Mouse (Mus musculus): ENCODE data around the gene Ms4a15. TPM values are rescaled to one million over a fixed set of nuclear protein-coding genes. Genes with fewer than 3 reads are reported as not detected.
A peak's percentile ranks its signal among the peaks of the same experiment; 100 is the strongest.

Ms4a15 gene
- total and polyA plus RNA-seq, 3 experiments, result 0.37 TPM; not detected in 2

DNA sequence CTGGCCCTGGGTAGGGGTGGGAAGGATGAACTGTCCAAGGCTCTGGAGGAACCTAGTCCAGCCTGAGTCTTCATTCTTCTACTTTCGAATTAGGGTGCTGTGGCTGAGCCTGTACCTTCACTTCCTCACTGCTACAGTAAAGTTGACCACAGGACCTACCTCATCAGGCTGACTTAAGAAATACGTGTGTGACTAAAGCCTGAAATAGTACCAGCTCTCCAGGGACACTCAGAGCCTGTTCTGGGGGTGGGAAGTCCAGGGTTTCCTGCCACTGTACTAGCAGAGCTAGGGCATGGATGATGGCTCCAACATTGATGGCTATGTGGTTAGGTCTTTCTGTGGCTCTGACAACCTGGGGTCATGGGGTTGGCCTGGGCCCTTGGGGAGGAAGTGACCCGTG, 49.1 kb downstream of the Ms4a15 start:
- Histone ChIP-seq H3K9ac (ENCODE audit: insufficient read depth, low read depth) (no peak overlapping the region), H3K79me2 (replicated peaks; ENCODE audit: control insufficient read depth, extremely low read depth, insufficient read depth, poor library complexity, severe bottlenecking) (peaks cover 30% of the 10 kb centered on the region), H3K9me3 (replicated peaks; ENCODE audit: low read length) (peaks cover 3% of the 10 kb centered on the region), H3K27me3 (replicated peaks) (no peaks in the 10 kb centered on the region), H3K27ac (ENCODE audit: insufficient read depth, low read depth) (peak overlapping the region; percentile 6; the same call in 1 of the 2 replicates), H3K4me1 (ENCODE audit: control insufficient read depth in 1 of 2, insufficient read depth in 2 of 2) (peaks cover 21 to 44% of the 10 kb centered on the region in 2 experiments), H3K4me2 (ENCODE audit: insufficient read depth, low read depth, poor library complexity, severe bottlenecking) (no peak overlapping the region), H3K36me3 (replicated peaks in 1 of 2; ENCODE audit: control insufficient read depth in 1 of 2, insufficient read depth in 1 of 2, low read length in 1 of 2) (peaks cover 50 to 74% of the 10 kb centered on the region in 2 experiments), H3K4me3 (replicated peaks in 1 of 3; ENCODE audit: low read depth in 2 of 3, low read length in 2 of 3, poor library complexity in 1 of 3) (no peak overlapping the region)
- peak; percentile 68 for DNase-seq (ENCODE audit: extremely low read depth)
- in situ Hi-C loops (cut with MboI; ENCODE audit: low pct_ligation_motif_present, low pct_unique_long_range_greater_than_20kb, low sequenced_read_pairs) (no loop called here), dilution Hi-C loops (cut with MboI; ENCODE audit: extremely low pct_ligation_motif_present, extremely low pct_unique_long_range_greater_than_20kb, low sequenced_read_pairs) (no loop called here)
- TF ChIP-seq ETS1 (conservative IDR thresholded peaks at IDR 0.05; ENCODE audit: low read depth, low read length) (peak; percentile 64; the same call in 1 of the 2 replicates), MYC (IDR thresholded peaks at IDR 0.05; ENCODE audit: low read depth, low read length) (no peak), RCOR1 (conservative IDR thresholded peaks at IDR 0.05; ENCODE audit: low read depth, low read length) (no peak), EP300 (IDR thresholded peaks at IDR 0.05; ENCODE audit: low read length) (0 out of 2 replicates have a peak, but pooled peaks have one; percentile 42), MEF2A (IDR thresholded peaks at IDR 0.05; ENCODE audit: borderline replicate concordance, low read depth, low read length) (peak; percentile 64), BHLHE40 (IDR thresholded peaks at IDR 0.05; ENCODE audit: low read depth, low read length) (peak; percentile 72)

DNA sequence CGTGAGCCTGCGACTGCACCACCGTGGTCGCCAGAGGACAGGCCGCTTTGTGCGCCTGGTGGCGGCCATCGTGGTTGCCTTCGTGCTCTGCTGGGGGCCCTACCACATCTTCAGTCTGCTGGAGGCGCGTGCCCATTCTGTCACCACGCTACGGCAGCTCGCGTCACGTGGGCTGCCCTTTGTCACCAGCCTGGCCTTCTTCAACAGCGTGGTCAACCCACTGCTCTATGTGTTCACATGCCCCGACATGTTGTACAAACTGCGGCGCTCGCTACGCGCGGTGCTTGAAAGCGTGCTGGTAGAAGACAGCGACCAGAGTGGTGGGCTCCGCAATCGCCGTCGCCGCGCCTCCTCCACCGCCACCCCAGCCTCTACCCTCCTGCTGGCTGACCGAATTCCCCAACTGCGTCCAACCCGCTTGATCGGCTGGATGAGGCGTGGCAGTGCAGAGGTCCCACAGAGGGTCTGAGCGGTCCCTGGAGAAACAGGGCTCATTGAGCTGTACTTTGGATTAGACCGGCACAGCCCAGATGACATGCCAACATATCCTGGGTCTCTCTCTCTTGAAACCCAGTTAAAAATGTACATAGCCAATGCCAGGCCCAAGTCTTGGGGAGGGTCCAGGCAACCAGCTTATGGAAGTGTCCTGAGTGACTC, 52.1 kb downstream of the Ms4a15 start:
- Histone ChIP-seq H3K79me2 (replicated peaks; ENCODE audit: control insufficient read depth, extremely low read depth, insufficient read depth, poor library complexity, severe bottlenecking) (peaks cover 1% of the 10 kb centered on the region; the same call in 1 of the 2 replicates), H3K4me1 (ENCODE audit: control insufficient read depth in 1 of 2, insufficient read depth in 2 of 2) (peaks cover 12 to 26% of the 10 kb centered on the region in 2 experiments), H3K9ac (ENCODE audit: insufficient read depth, low read depth) (no peak overlapping the region), H3K27ac (ENCODE audit: insufficient read depth, low read depth) (no peak overlapping the region), H3K4me2 (ENCODE audit: insufficient read depth, low read depth, poor library complexity, severe bottlenecking) (no peak overlapping the region), H3K36me3 (replicated peaks in 1 of 2; ENCODE audit: control insufficient read depth in 1 of 2, insufficient read depth in 1 of 2, low read length in 1 of 2) (peaks cover 50 to 59% of the 10 kb centered on the region in 2 experiments), H3K9me3 (replicated peaks; ENCODE audit: low read length) (peaks cover 6% of the 10 kb centered on the region), H3K4me3 (replicated peaks in 1 of 3; ENCODE audit: low read depth in 2 of 3, low read length in 2 of 3, poor library complexity in 1 of 3) (no peak overlapping the region), H3K27me3 (replicated peaks) (no peaks in the 10 kb centered on the region)
- in situ Hi-C loops (cut with MboI; ENCODE audit: low pct_ligation_motif_present, low pct_unique_long_range_greater_than_20kb, low sequenced_read_pairs) (no loop called here), dilution Hi-C loops (cut with MboI; ENCODE audit: extremely low pct_ligation_motif_present, extremely low pct_unique_long_range_greater_than_20kb, low sequenced_read_pairs) (no loop called here)
- no peak for DNase-seq (ENCODE audit: extremely low read depth)
- TF ChIP-seq BHLHE40 (IDR thresholded peaks at IDR 0.05; ENCODE audit: low read depth, low read length), result no peak
- no peak for TF ChIP-seq ELF1 (IDR thresholded peaks at IDR 0.05; ENCODE audit: low read depth, low read length)
- TF ChIP-seq POLR2AphosphoS2 (IDR thresholded peaks at IDR 0.05; ENCODE audit: low read depth, low read length), result peak; percentile 76; the same call in 1 of the 2 replicates

DNA sequence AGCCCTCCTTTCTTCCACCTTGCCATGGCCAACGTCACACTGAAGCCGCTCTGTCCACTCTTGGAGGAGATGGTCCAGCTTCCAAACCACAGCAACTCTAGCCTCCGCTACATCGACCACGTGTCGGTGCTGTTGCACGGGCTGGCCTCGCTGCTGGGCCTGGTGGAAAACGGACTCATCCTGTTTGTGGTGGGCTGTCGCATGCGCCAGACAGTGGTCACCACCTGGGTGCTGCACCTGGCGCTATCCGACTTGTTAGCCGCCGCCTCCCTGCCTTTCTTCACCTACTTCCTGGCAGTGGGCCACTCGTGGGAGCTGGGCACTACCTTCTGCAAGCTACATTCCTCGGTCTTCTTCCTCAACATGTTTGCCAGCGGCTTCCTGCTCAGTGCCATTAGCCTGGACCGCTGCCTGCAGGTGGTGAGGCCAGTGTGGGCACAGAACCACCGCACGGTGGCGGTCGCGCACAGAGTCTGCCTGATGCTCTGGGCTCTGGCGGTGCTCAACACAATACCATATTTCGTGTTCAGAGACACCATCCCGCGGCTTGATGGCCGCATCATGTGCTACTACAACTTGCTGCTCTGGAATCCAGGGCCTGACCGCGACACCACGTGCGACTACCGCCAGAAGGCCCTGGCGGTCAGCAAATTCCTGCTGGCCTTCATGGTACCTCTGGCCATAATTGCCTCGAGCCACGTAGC, 52.8 kb downstream of the Ms4a15 start:
- H3K4me2 ChIP-seq (ENCODE audit: insufficient read depth, low read depth, poor library complexity, severe bottlenecking), result no peak overlapping the region
- H3K79me2 ChIP-seq (replicated peaks; ENCODE audit: control insufficient read depth, extremely low read depth, insufficient read depth, poor library complexity, severe bottlenecking), result no peaks in the 10 kb centered on the region; the same call in 1 of the 2 replicates
- H3K36me3 ChIP-seq (replicated peaks in 1 of 2; ENCODE audit: control insufficient read depth in 1 of 2, insufficient read depth in 1 of 2, low read length in 1 of 2), result peaks cover 50 to 55% of the 10 kb centered on the region in 2 experiments
- dilution Hi-C loops (cut with MboI; ENCODE audit: extremely low pct_ligation_motif_present, extremely low pct_unique_long_range_greater_than_20kb, low sequenced_read_pairs), result no loop called here
- TF ChIP-seq BHLHE40 (IDR thresholded peaks at IDR 0.05; ENCODE audit: low read depth, low read length) (no peak), KAT2A (IDR thresholded peaks at IDR 0.05; ENCODE audit: insufficient replicate concordance, low read length) (no peak), EP300 (IDR thresholded peaks at IDR 0.05; ENCODE audit: low read length) (no peak), ZC3H11A (IDR thresholded peaks at IDR 0.05; ENCODE audit: low read depth, low read length) (no peak), GABPA (IDR thresholded peaks at IDR 0.05; ENCODE audit: insufficient replicate concordance, low read depth, low read length) (no peak), CTCF (conservative IDR thresholded peaks at IDR 0.05 in 1 of 2, IDR thresholded peaks at IDR 0.05 in 1 of 2; ENCODE audit: low read depth in 2 of 2, low read length in 2 of 2) (no peak), MEF2A (IDR thresholded peaks at IDR 0.05; ENCODE audit: borderline replicate concordance, low read depth, low read length) (no peak), MAX (IDR thresholded peaks at IDR 0.05; ENCODE audit: low read length) (no peak), IRF4 (IDR thresholded peaks at IDR 0.05; ENCODE audit: low read depth, low read length) (no peak), PAX5 (IDR thresholded peaks at IDR 0.05; ENCODE audit: low read length) (no peak), MAZ (IDR thresholded peaks at IDR 0.05; ENCODE audit: low read depth, low read length) (no peak)
- DNase-seq (ENCODE audit: extremely low read depth), result no peak
- no peak overlapping the region for H3K4me3 ChIP-seq (replicated peaks in 1 of 3; ENCODE audit: low read depth in 2 of 3, low read length in 2 of 3, poor library complexity in 1 of 3)
- no peak overlapping the region for H3K27ac ChIP-seq (ENCODE audit: insufficient read depth, low read depth)
- peaks cover 12 to 21% of the 10 kb centered on the region in 2 experiments for H3K4me1 ChIP-seq (ENCODE audit: control insufficient read depth in 1 of 2, insufficient read depth in 2 of 2)
- H3K9ac ChIP-seq (ENCODE audit: insufficient read depth, low read depth), result no peak overlapping the region
- peaks cover 7% of the 10 kb centered on the region for H3K9me3 ChIP-seq (replicated peaks; ENCODE audit: low read length)
- H3K27me3 ChIP-seq (replicated peaks), result no peaks in the 10 kb centered on the region
- in situ Hi-C loops (cut with MboI; ENCODE audit: low pct_ligation_motif_present, low pct_unique_long_range_greater_than_20kb, low sequenced_read_pairs), result no loop called here

Measured in CH12.LX (cell line).